15 mouse cellular contexts compared by ENCODE assay signal in genomic region chr5:140572611-140573010, GRCm38 (mm10). TPM values are rescaled to one million over a fixed set of nuclear protein-coding genes. Genes with fewer than 3 reads are reported as not detected.
DNase-seq lines count a peak whose midpoint lies in the region; ATAC-seq lines count a peak whose summit lies in the region.
"Had no signal": no experiment of that assay in that cellular context is flagged by ENCODE, and none has a peak within 500 bp of the region (broad histone marks: within the 10 kb centered on the region; RNA-seq: fewer than 3 reads in every experiment).

No protein-coding gene starts in this region.

- H3K9me3 ChIP-seq in limb, embryonic 10.5 days (replicated peaks) = no peaks in the 10 kb centered on the region
- no peaks in the 10 kb centered on the region for H3K9me3 ChIP-seq in liver, embryonic 11.5 days (ENCODE audit: control insufficient read depth, low read length)
- H3K9me3 ChIP-seq: embryonic facial prominence, embryonic 12.5 days had no signal

- 81% methylated on average over 6 of the region's 6 CpGs for WGBS in limb, embryonic 10.5 days
- WGBS in liver, embryonic 11.5 days = 79% methylated on average over 6 of the region's 6 CpGs

- intact Hi-C loops in heart, postnatal 14 days (cut with DNase I) = loop anchor here (5.0 kb wide), 1 partner anchor 35 kb away; the partner anchor contains the start of gene Lfng

- H3K27ac ChIP-seq in limb, embryonic 10.5 days = peak overlapping the region; percentile 17; the same call in 1 of the 2 replicates
- H3K27ac ChIP-seq in liver, embryonic 11.5 days (ENCODE audit: low read depth, low read length) = no peak overlapping the region
- H3K27ac ChIP-seq: hindbrain, embryonic 14.5 days; macrophage had no signal

- H3K4me1 ChIP-seq in limb, embryonic 10.5 days = peaks cover 19% of the 10 kb centered on the region
- H3K4me1 ChIP-seq in liver, embryonic 11.5 days (replicated peaks; ENCODE audit: control insufficient read depth, insufficient read depth, low read length) = peaks cover 6% of the 10 kb centered on the region

- ATAC-seq in granulocyte monocyte progenitor cell, adult 5-6 weeks (replicated peaks; ENCODE audit: poor library complexity, severe bottlenecking) = no peak
- no peak for ATAC-seq in liver, embryonic 11.5 days (replicated peaks; ENCODE audit: low FRiP score)

- peak; percentile 77 for DNase-seq in gastrocnemius, adult 18-20 months (ENCODE audit: low spot score)
- no peak for DNase-seq in gastrocnemius, postnatal 10 days
- DNase-seq in adrenal gland, postnatal 10 days = peak; percentile 63
- DNase-seq in heart, postnatal 14 days = peak; percentile 56 to 62
- DNase-seq in limb, embryonic 10.5 days (ENCODE audit: low spot score) = no peak
- no peak for DNase-seq in cerebellum, adult 9-11 months
- DNase-seq in liver, embryonic 11.5 days (ENCODE audit: low spot score) = no peak
- DNase-seq: cerebellum, adult 2 months had no signal

- H3K27me3 ChIP-seq in limb, embryonic 10.5 days (ENCODE audit: low read depth, poor library complexity, severe bottlenecking) = 0 out of 2 replicates have a peak, but pooled peaks cover 4% of the 10 kb centered on the region
- no peaks in the 10 kb centered on the region for H3K27me3 ChIP-seq in liver, embryonic 11.5 days (replicated peaks; ENCODE audit: control insufficient read depth, insufficient read depth, low read length)
- H3K27me3 ChIP-seq: embryonic facial prominence, embryonic 12.5 days had no signal

- H3K4me3 ChIP-seq in limb, embryonic 10.5 days = no peak overlapping the region
- H3K4me3 ChIP-seq in liver, embryonic 11.5 days (ENCODE audit: low read depth, low read length) = no peak overlapping the region
- H3K4me3 ChIP-seq: embryonic facial prominence, embryonic 12.5 days had no signal

- no peak overlapping the region for H3K9ac ChIP-seq in liver, embryonic 11.5 days (ENCODE audit: low read depth, low read length)
- H3K9ac ChIP-seq: embryonic facial prominence, embryonic 12.5 days; hindbrain, embryonic 14.5 days had no signal

- H3K4me2 ChIP-seq in liver, embryonic 11.5 days = no peak overlapping the region
- H3K4me2 ChIP-seq: embryonic facial prominence, embryonic 12.5 days; hindbrain, embryonic 14.5 days had no signal

- no peaks in the 10 kb centered on the region for H3K36me3 ChIP-seq in limb, embryonic 10.5 days
- no peaks in the 10 kb centered on the region for H3K36me3 ChIP-seq in liver, embryonic 11.5 days (ENCODE audit: control insufficient read depth, insufficient read depth, low read length)
- H3K36me3 ChIP-seq: embryonic facial prominence, embryonic 12.5 days had no signal

RNA-seq across cellular contexts. Expression of gene Grifin, which starts 7.7 kb away (rescaled TPM):
- total RNA-seq in gastrocnemius, adult 18-20 months (2021) = not detected
- not detected for total RNA-seq in gastrocnemius, postnatal 10 days (2021)
- not detected for total RNA-seq in adrenal gland, postnatal 10 days (2021)
- total RNA-seq in heart, postnatal 14 days (2021) = not detected
- not detected in 2 replicates for polyA plus RNA-seq in limb, embryonic 10.5 days (2016; fragmentation: Nextera tagmentation; extraction: Ambion mirVana)
- not detected in 2 replicates for total RNA-seq in granulocyte monocyte progenitor cell, adult 5-6 weeks (2014; fragmentation: Nextera tagmentation)
- not detected in 2 replicates for total RNA-seq in granulocyte monocyte progenitor cell, adult 5-6 weeks (2017)
- polyA plus RNA-seq in liver, embryonic 11.5 days (2014; fragmentation: Nextera tagmentation; extraction: Ambion mirVana) = 1.8 and 2.6 TPM in 2 replicates
- total RNA-seq: monocyte, adult 5-6 weeks had no signal
- polyA plus RNA-seq: C2C12; hindbrain, embryonic 14.5 days; limb, embryonic 11.5 days; macrophage had no signal

RNA-seq across cellular contexts. Expression of gene Lfng, which starts 34.5 kb away (rescaled TPM):
- total RNA-seq in gastrocnemius, adult 18-20 months (2021) = 1 to 10 TPM; 3.3 to 3.5 TPM
- total RNA-seq in gastrocnemius, postnatal 10 days (2021) = 1 to 10 TPM; 7.1 to 9.0 TPM
- 10 to 100 TPM; 18.2 to 24.6 TPM for total RNA-seq in adrenal gland, postnatal 10 days (2021)
- 10 to 100 TPM; 18.1 to 22.4 TPM for total RNA-seq in heart, postnatal 14 days (2021)
- 4.3 and 5.8 TPM in 2 replicates for polyA plus RNA-seq in limb, embryonic 10.5 days (2016; fragmentation: Nextera tagmentation; extraction: Ambion mirVana)
- total RNA-seq in granulocyte monocyte progenitor cell, adult 5-6 weeks (2014; fragmentation: Nextera tagmentation) = 8.2 and 9.9 TPM in 2 replicates
- 1.9 and 14.6 TPM in 2 replicates for total RNA-seq in granulocyte monocyte progenitor cell, adult 5-6 weeks (2017)
- polyA plus RNA-seq in liver, embryonic 11.5 days (2014; fragmentation: Nextera tagmentation; extraction: Ambion mirVana) = 10.6 and 11.0 TPM in 2 replicates

Comparison
In these comparisons a context has a peak if more than half of its experiments do, and no peak if none do; other contexts are left out.
1. DNase-seq: peak in gastrocnemius, adult 18-20 months (single experiment), adrenal gland, postnatal 10 days (single experiment) and heart, postnatal 14 days (2 of 2); none in gastrocnemius, postnatal 10 days (single experiment), limb, embryonic 10.5 days (single experiment), cerebellum, adult 9-11 months (single experiment) and liver, embryonic 11.5 days (single experiment).